Mouse (Mus musculus) kidney, embryonic 16.5 days (tissue): ENCODE measurements around the gene Tmem198. TPM values are rescaled to one million over a fixed set of nuclear protein-coding genes. Genes with fewer than 3 reads are reported as not detected.

ENCODE experiments used
- ATAC-seq: fragments of 200-750 bp; cut with Nextera tagmentation; 2 replicates; pipeline ENCODE4 v1.8.0; 2017; ENCODE audit warnings: moderate TSS enrichment; ENCODE audit not compliant: low FRiP score, low TSS enrichment
- H3K27ac ChIP-seq: fragments of 300-500 bp; sonication (generic); 2 replicates; pipeline ENCODE4 v1.5.1; 2014; ENCODE audit warnings: low read length
- H3K27me3 ChIP-seq: fragments of 300-500 bp; sonication (generic); 2 replicates; pipeline ENCODE4 v1.6.1; 2014; ENCODE audit warnings: low read length, control low read depth, mixed read lengths; ENCODE audit not compliant: insufficient read depth
- H3K36me3 ChIP-seq: fragments of 300-500 bp; sonication (generic); 2 replicates; pipeline ENCODE4 v1.6.1; 2014; ENCODE audit warnings: low read length, control low read depth, mixed read lengths; ENCODE audit not compliant: insufficient read depth
- H3K4me1 ChIP-seq: fragments of 300-500 bp; sonication (generic); 2 replicates; pipeline ENCODE4 v1.6.1; 2014; ENCODE audit warnings: low read length, control low read depth, mixed read lengths; ENCODE audit not compliant: insufficient read depth
- H3K4me2 ChIP-seq: fragments of 300-500 bp; sonication (generic); replicated peaks from 2 replicates; pipeline ENCODE4 v1.6.1; 2014; ENCODE audit warnings: low read depth, low read length
- H3K4me3 ChIP-seq: fragments of 300-500 bp; sonication (generic); 2 replicates; pipeline ENCODE4 v1.5.1; 2014; ENCODE audit warnings: mild to moderate bottlenecking, low read length
- H3K9ac ChIP-seq: fragments of 300-500 bp; sonication (generic); replicated peaks from 2 replicates; pipeline ENCODE4 v1.6.1; 2014; ENCODE audit warnings: low read length
- H3K9me3 ChIP-seq: fragments of 300-500 bp; sonication (generic); 2 replicates; pipeline ENCODE4 v1.6.1; 2016; ENCODE audit warnings: low read length, control low read depth
- WGBS: fragments of 180-500 bp; shearing (Covaris S2); extraction: QIAGEN DNeasy Blood & Tissue Kit; methylation state at CpG from one replicate; pipeline ENCODE4 v1.1.7; 2014; 5-methylcytosine and 5-hydroxymethylcytosine counted together
- polyA plus RNA-seq: library from polyadenylated mRNA; unstranded; fragments of >200 nt; fragmentation: Nextera tagmentation; extraction: Ambion mirVana; gene quantifications from 2 replicates; pipeline ENCODE4 v1.2.1, GENCODE M21; 2015

Tmem198 gene
- polyA plus RNA-seq, 1 experiment from 2014 or later = 0.77 TPM

DNA sequence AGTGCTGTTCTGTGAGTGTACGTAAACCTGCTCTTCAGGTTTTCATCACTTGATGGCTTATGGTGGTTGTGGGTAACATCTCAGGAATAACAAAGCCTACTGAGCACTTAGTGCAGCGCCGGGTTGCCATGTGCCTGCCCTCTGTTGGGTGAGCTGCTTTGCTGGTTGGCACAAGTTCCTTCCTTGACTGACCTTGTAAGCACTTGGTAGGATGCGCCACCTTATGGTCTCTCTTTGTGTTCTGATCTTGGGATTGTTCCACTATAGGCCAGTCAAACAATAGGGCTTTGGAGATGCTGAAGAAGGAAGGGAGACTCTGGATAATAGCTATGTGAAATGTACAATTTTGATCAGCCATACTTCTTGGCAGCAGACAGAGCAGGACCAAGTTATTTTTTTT, 51.2 kb downstream of the Tmem198 start:
- H3K36me3 ChIP-seq = peaks cover 70% of the 10 kb centered on the region
- H3K4me3 ChIP-seq = no peak overlapping the region
- no peaks in the 10 kb centered on the region for H3K27me3 ChIP-seq
- H3K9me3 ChIP-seq = no peaks in the 10 kb centered on the region
- no peak overlapping the region for H3K9ac ChIP-seq
- no peak overlapping the region for H3K27ac ChIP-seq
- peaks cover 16% of the 10 kb centered on the region for H3K4me1 ChIP-seq
- 81% methylated on average over 4 of the region's 4 CpGs for WGBS
- ATAC-seq = no peak
- no peak overlapping the region for H3K4me2 ChIP-seq

DNA sequence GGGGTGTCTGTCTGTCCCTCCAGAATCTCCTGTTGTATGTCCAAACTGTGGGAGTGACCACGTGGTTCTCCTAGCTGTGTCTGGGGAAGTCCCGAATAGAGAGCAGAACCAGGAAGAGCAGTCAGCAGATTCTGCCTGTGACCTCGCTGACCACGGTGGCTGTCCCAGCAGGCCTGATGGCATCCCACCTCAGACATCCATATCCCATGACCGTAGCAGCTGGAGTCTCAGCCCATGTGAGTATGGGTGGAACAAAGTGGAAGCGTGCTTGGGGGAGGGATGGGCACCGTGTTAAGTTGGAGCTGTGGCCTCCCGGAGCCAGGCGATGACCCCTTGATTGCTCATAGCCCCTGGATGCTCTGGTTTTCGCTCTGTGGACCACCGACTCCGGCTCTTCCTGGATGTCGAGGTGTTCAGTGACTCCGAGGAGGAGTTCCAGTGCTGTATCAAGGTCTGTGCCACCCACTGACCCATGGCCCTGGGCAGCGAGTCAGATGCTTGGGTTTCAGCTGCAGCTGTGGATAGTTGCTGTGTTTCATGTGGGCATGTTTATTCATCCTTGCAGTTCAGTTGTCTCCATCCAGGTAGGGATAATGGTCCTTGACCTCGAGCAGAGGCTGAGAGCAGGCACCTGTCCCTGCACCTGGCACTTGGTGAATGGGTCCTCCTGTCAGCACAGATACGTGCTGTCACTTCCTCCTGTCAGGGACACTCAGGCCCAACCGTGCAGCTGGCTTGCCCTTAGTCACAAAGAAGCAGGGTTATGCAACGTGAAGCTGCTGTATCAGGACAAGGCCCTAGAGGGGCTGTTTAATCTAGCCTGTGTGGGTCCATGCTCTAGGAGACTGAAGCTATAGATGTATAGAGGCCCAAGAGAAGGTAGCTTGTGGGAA, 53.2 kb downstream of the Tmem198 start:
- no peaks in the 10 kb centered on the region for H3K27me3 ChIP-seq
- no peak overlapping the region for H3K4me3 ChIP-seq
- peaks cover 63% of the 10 kb centered on the region for H3K36me3 ChIP-seq
- 0 out of 2 replicates have a peak overlapping the region, but pooled peaks have one; percentile 43 for H3K27ac ChIP-seq
- peaks cover 16% of the 10 kb centered on the region for H3K4me1 ChIP-seq
- WGBS = 58% methylated on average over 19 of the region's 19 CpGs
- H3K9me3 ChIP-seq = no peaks in the 10 kb centered on the region
- H3K9ac ChIP-seq = no peak overlapping the region
- ATAC-seq = peak; percentile 46
- no peak overlapping the region for H3K4me2 ChIP-seq

DNA sequence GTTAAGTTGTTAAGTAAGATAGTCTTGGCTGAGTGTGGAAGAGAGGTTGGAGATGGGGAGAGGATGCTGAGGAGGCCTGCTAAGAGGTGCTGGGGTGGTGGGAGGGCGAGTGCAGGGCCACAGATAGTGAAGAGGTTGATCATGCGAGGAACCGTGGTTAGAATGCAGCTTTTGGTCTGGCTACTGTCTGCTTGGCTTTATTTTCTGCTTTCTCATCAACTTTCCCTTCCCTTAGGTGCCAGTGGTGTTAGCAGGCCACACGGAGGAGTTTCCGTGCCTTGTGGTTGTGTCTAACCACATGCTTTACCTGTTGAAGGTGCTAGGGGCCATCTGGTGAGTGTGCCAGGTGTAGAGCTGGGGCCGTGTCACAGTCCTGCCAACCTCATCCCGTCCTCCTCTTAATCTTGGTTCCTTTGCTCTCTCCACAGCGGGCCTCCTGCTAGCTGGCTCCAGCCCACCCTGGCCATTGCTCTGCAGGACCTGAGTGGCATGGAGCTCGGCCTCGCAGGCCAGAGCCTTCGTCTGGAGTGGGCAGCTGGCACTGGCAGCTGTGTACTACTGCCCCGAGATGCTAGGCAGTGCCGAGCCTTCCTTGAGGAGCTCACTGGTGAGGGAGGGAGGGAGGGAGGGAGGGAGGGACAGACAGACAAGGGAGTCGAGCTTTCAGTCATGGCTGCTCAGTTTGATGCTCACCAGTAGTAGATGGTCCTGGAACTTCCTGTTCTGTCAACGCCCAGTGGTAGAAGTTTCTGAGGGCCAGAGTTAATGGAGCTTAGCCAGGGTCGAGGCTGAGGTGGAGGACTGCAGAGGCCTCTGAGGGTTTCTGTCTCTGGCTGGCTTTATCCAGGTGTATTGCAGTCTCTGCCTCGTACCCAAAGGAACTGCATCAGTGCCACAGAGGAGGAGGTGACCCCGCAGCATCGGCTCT, 54.3 kb downstream of the Tmem198 start:
- peaks cover 16% of the 10 kb centered on the region for H3K4me1 ChIP-seq
- no peaks in the 10 kb centered on the region for H3K9me3 ChIP-seq
- no peak overlapping the region for H3K9ac ChIP-seq
- WGBS = 67% methylated on average over 19 of the region's 19 CpGs
- no peaks in the 10 kb centered on the region for H3K27me3 ChIP-seq
- no peak overlapping the region for H3K27ac ChIP-seq
- H3K4me3 ChIP-seq = no peak overlapping the region
- H3K4me2 ChIP-seq = no peak overlapping the region
- peaks cover 52% of the 10 kb centered on the region for H3K36me3 ChIP-seq
- ATAC-seq = peak; percentile 35; the same call in 1 of the 2 replicates

Other genes with a start within 250 kb of the Tmem198 start
- gene A630095N17Rik, start 247.4 kb upstream of the Tmem198 start, polyA plus RNA-seq = not detected in 2 replicates
- 41.3 and 45.7 TPM in 2 replicates for gene Dnajb2, start 243.1 kb upstream of the Tmem198 start, polyA plus RNA-seq
- 0.54 and 0.87 TPM in 2 replicates for gene Ptprn, start 215.0 kb upstream of the Tmem198 start, polyA plus RNA-seq
- 1.0 and 3.0 TPM in 2 replicates for gene Resp18, start 201.1 kb upstream of the Tmem198 start, polyA plus RNA-seq
- 168 and 184 TPM in 2 replicates for gene Dnpep, start 161.5 kb upstream of the Tmem198 start, polyA plus RNA-seq
- gene Des, start 119.2 kb upstream of the Tmem198 start, polyA plus RNA-seq = 41.6 and 53.6 TPM in 2 replicates
- 61.4 and 61.5 TPM in 2 replicates for gene Speg, start 104.2 kb upstream of the Tmem198 start, polyA plus RNA-seq
- 91.4 and 91.6 TPM in 2 replicates for gene Gmppa, start 43.6 kb upstream of the Tmem198 start, polyA plus RNA-seq
- 1.00 and 1.5 TPM in 2 replicates for gene Asic4, start 29.1 kb upstream of the Tmem198 start, polyA plus RNA-seq
- gene Chpf, start 225 bp upstream of the Tmem198 start, polyA plus RNA-seq = 37.9 and 38.6 TPM in 2 replicates
- gene Obsl1, start 26.9 kb downstream of the Tmem198 start, polyA plus RNA-seq = 55.7 and 60.9 TPM in 2 replicates
- 7.8 and 10.7 TPM in 2 replicates for gene Inha, start 27.5 kb downstream of the Tmem198 start, polyA plus RNA-seq
- gene Stk11ip, start 42.0 kb downstream of the Tmem198 start, polyA plus RNA-seq = 28.8 and 30.6 TPM in 2 replicates
- 24.5 and 24.9 TPM in 2 replicates for gene Slc4a3, start 66.7 kb downstream of the Tmem198 start, polyA plus RNA-seq